Mouse (Mus musculus) ES-Bruce4 (cell line): ENCODE measurements around the gene Pax2.
A peak's percentile ranks its signal among the peaks of the same experiment; 100 is the strongest.

ENCODE experiments used
- CTCF ChIP-seq: IDR thresholded peaks from one replicate; pipeline ENCODE4 v1.8.1; 2011; ENCODE audit warnings: low read depth, low read length
- EP300 ChIP-seq: IDR thresholded peaks from 2 replicates; pipeline ENCODE4 v1.6.1; 2011; ENCODE audit warnings: low read depth, low read length; ENCODE audit not compliant: insufficient read depth
- POLR2A ChIP-seq: IDR thresholded peaks from one replicate; pipeline ENCODE4 v1.8.1; 2011; ENCODE audit warnings: low read length; ENCODE audit not compliant: insufficient read depth

DNA sequence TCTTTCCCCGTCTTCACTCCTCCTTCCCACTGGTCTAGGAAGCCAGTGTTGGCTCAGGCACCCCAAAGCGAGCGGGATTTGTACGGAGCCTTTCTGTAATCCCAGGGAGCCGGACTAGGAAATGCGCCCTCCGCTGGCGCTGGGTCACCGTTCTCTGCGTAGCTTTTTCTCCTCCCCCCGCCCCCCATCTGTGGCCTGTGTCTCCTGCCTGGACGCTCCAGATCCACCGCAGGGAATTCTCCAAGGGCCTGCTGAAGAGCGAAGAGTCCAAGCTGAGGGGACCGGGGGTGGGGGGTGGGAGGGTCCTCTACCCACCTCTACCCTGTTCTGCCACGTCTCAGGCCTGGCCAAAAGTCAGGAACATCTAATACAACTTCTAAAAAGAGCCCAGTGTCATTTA, 15.5 kb upstream of the Pax2 start:
- TF ChIP-seq POLR2A: no peak
- TF ChIP-seq EP300: no peak
- peak; percentile 44 for TF ChIP-seq CTCF
